Mouse (Mus musculus): Measurements from ENCODE around the gene Lrrc57.

DNA sequence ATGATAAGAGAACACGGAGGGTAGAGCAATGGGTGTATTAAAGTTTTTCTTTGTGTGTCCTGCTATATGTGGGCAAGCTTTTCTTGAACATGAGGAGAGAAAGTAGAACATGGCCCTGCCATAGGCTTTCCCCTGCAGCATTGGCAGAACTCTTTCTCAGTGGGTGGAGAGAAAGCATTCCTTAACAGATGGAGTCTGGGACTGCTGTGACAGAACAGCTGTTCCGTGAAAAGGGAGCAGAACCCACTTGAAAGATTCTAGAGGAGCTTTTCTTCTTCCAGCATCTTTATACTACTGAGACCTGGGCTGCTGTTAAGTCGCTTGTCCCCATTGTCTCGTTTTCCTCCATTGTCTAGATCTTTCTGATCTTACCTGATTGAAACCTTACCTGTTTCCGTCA, 19.6 kb downstream of the Lrrc57 start:
- no peak for TF ChIP-seq CTCF (IDR thresholded peaks at IDR 0.05; ENCODE audit: extremely low read depth, insufficient read depth, low read length)
- TF ChIP-seq POLR2A (IDR thresholded peaks at IDR 0.05; ENCODE audit: extremely low read depth, insufficient read depth, low read length), result no peak

Data from cortical plate, adult 2 months (tissue).